Mouse (Mus musculus) 416B (cell line): ENCODE data around the gene Gm7347.
"Not testable (repeated sequence)": the region's sequence is repeated elsewhere in the genome, so short reads cannot be mapped to it uniquely, and the experiment has no call there.

Experiments
- DNase-seq: peaks from one replicate; pipeline ENCODE4 v3.0.0; 2011; ENCODE audit warnings: low read depth

The Gm7347 gene

DNA sequence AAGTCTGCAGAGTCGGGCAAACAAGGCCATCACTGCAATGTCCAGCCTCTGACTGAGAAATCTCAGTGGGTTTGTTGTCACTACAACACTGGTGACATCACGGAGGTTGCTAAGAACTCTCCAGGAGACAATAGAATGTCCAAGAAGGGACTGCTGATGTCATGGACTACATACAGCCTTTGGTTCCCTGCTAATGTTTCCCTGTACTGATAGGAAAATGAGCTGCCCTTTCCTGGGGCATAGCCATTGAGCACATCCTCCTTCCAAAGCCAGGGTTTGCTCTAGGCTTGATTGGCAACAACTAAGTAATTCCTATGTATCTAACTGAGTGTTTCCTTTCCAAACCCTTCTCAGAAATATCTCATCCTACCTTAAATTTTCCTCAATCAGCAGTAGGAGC is at the start of gene Gm7347:
Gm7347 (minus strand) TSS at position 101 of the 400 bp plus-strand sequence.
- not testable (repeated sequence) for DNase-seq

DNA sequence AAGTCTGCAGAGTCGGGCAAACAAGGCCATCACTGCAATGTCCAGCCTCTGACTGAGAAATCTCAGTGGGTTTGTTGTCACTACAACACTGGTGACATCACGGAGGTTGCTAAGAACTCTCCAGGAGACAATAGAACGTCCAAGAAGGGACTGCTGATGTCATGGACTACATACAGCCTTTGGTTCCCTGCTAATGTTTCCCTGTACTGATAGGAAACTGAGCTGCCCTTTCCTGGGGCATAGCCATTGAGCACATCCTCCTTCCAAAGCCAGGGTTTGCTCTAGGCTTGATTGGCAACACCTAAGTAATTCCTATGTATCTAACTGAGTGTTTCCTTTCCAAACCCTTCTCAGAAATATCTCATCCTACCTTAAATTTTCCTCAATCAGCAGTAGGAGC is 46.9 kb upstream of the Gm7347 start, which contains the start of gene 5031410I06Rik:
5031410I06Rik (minus strand) TSS at position 101 of the 400 bp plus-strand sequence.
- not testable (repeated sequence) for DNase-seq

DNA sequence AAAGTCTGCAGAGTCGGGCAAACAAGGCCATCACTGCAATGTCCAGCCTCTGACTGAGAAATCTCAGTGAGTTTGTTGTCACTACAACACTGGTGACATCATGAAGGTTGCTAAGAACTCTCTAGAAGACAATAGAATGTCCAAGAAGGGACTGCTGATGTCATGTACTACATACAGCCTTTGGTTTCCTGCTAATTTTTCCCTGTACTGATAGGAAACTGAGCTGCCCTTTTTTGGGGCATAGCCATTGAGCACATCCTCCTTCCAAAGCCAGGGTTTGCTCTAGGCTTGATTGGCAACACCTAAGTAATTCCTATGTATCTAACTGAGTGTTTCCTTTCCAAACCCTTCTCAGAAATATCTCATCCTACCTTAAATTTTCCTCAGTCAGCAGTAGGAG is 30.8 kb upstream of the Gm7347 start, which contains the start of gene Gm10471:
Gm10471 (minus strand) TSS at position 101 of the 400 bp plus-strand sequence.
- DNase-seq: not testable (repeated sequence)

DNA sequence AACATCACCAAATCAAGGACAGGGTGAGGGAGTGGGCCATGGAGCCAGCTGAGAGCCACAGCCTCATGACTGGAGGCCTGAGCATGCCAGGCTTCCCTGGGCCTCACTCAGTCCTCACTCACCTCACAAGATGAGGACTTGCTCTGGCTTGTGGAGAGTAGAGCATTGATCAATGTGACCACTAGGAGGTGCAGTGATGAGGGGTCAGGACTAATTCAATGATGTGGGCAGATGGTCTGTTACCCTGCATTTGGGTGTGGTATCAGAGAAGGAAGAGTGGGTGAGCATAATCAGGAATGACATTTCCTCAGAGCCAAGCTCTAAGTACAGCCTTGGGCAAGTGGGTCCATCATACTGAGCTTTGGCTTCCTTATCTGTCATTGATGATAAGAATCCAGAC is 20.6 kb upstream of the Gm7347 start:
- not testable (repeated sequence) for DNase-seq

DNA sequence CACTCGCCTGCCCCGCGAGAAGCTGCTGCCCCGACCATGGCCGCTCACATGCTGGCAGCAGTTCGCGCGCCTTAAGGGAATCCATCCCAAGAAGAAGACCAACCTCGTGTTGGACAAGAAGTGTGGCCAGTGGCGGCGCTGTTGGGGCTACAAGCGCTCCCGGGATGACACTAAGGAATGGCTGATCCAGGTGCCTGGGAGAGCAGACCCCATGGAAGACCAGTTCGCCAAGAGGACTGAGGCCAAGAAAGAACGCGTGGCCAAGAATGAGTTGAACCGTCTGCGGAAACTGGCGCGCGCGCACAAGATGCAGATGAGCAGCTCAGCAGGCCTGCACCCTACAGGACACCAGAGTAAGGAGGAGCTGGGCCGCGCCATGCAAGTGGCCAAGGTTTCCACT is 12.3 kb upstream of the Gm7347 start:
- no peak for DNase-seq

DNA sequence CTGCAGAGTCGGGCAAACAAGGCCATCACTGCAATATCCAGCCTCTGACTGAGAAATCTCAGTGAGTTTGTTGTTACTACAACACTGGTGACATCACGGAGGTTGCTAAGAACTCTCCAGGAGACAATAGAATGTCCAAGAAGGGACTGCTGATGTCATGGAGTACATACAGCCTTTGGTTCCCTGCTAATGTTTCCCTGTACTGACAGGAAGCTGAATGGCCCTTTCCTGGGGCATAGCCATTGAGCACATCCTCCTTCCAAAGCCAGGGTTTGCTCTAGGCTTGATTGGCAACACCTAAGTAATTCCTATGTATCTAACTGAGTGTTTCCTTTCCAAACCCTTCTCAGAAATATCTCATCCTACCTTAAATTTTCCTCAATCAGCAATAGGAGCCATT is 18.9 kb downstream of the Gm7347 start, which contains the start of gene Speer4a:
Speer4a (minus strand) TSS at position 101 of the 400 bp plus-strand sequence.
- DNase-seq: not testable (repeated sequence)

DNA sequence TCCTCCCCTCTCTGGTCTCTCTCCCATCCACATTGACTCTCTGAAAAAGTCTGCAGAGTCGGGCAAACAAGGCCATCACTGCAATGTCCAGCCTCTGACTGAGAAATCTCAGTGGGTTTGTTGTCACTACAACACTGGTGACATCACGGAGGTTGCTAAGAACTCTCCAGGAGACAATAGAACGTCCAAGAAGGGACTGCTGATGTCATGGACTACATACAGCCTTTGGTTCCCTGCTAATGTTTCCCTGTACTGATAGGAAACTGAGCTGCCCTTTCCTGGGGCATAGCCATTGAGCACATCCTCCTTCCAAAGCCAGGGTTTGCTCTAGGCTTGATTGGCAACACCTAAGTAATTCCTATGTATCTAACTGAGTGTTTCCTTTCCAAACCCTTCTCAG is 35.6 kb downstream of the Gm7347 start, which contains the start of gene Gm5862:
Gm5862 (minus strand) TSS at position 101 of the 400 bp plus-strand sequence.
- not testable (repeated sequence) for DNase-seq

DNA sequence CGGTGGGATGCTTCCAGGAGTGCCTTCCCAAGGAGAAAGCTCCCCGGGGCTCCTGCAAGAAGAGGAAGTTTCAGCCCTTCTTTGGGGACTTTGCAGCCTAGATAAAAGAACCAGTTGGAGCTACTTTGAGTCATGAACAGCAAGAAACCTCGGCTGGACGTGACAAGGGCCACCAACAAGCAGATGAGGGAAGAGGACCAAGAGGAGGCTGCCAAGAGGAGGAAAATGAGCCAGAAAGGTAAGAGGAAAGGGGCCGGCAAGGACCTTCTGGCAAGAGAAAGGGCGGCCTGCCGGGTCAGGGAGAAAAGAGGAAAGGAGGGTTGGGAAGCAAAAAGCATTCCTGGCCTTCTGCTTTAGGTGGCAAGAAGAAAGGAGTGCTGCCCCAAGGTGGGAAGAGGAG is 50.7 kb downstream of the Gm7347 start:
- DNase-seq: not testable (repeated sequence)

DNA sequence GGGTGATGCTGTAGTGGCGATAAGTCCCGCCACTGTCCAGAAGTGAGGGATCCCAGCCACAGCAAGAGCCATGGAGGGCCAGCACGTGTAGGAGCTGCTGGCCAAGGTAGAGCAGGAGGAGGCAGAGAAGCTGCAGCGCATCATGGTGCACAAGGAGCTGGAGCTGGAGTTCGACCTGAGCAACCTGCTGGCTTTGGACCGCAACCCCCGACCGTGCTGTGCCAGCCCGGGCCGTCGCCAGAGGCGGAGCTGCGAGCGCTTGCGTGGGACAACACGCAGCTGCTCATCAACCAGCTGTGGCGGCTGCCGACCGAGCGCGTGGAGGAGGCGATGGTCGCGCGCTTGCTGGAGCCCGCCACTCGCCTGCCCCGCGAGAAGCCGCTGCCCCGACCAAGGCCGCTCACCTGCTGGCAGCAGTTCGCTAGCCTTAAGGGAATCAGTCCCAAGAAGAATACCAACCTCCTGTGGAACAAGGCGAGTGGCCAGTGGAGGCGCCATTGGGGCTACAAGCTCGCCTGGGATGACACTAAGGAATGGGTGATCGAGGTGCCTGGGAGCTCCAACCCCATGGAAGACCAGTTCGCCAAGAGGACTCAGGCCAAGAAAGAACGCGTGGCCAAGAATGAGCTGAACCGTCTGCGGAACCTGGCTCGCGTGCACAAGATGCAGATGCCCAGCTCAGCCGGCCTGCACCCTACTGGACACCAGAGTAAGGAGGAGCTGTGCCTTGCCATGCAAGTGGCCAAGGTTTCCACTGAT is 51.3 kb downstream of the Gm7347 start:
- DNase-seq: not testable (repeated sequence)

DNA sequence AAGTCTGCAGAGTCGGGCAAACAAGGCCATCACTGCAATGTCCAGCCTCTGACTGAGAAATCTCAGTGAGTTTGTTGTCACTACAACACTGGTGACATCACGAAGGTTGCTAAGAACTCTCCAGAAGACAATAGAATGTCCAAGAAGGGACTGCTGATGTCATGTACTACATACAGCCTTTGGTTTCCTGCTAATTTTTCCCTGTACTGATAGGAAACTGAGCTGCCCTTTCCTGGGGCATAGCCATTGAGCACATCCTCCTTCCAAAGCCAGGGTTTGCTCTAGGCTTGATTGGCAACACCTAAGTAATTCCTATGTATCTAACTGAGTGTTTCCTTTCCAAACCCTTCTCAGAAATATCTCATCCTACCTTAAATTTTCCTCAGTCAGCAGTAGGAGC is 53.7 kb downstream of the Gm7347 start, which contains the start of gene Gm1979:
Gm1979 (minus strand) TSS at position 101 of the 400 bp plus-strand sequence.
- not testable (repeated sequence) for DNase-seq
